Mouse (Mus musculus) right cerebral cortex, adult 2 months (tissue): ENCODE data around the gene Hdac1.
"Not testable (repeated sequence)": the region's sequence is repeated elsewhere in the genome, so short reads cannot be mapped to it uniquely, and the experiment has no call there.

ENCODE experiments used
- DNase-seq, 2 experiments: peaks; one replicate each; pipeline ENCODE4 v3.0.0; 2021 to 2022; ENCODE audit warnings: low spot score in 2 of 2

Hdac1 gene

GRCm38 (mm10) chr4:129558321-129558955 is 15.9 kb upstream of the Hdac1 start:
- DNase-seq, result no peak

- DNase-seq, result no peak
These were observed 14.8 kb upstream of the Hdac1 start for GRCm38 (mm10) chr4:129557256-129557808.

GRCm38 (mm10) chr4:129556532-129557223 is 14.2 kb upstream of the Hdac1 start:
- peak; percentile 69 to 74 for DNase-seq

GRCm38 (mm10) chr4:129555862-129556531 is 13.5 kb upstream of the Hdac1 start:
- DNase-seq, result no peak

GRCm38 (mm10) chr4:129555421-129555861 is 12.9 kb upstream of the Hdac1 start:
- DNase-seq, result peak; percentile 31 to 56

GRCm38 (mm10) chr4:129554512-129554911 is 12.0 kb upstream of the Hdac1 start:
- not testable (repeated sequence) for DNase-seq

GRCm38 (mm10) chr4:129550295-129550694 is 7.8 kb upstream of the Hdac1 start:
- DNase-seq, result no peak

- DNase-seq, result no peak
These were observed 6.8 kb upstream of the Hdac1 start for GRCm38 (mm10) chr4:129549306-129549705.

GRCm38 (mm10) chr4:129547631-129548030 is 5.1 kb upstream of the Hdac1 start:
- not testable (repeated sequence) for DNase-seq

- no peak for DNase-seq
These were observed 1.6 kb upstream of the Hdac1 start for GRCm38 (mm10) chr4:129544106-129544505.

GRCm38 (mm10) chr4:129541868-129542591 is 483 bp downstream of the Hdac1 start:
- DNase-seq, result peak; percentile 8 to 24

- DNase-seq, result no peak
These were observed 2.5 kb downstream of the Hdac1 start for GRCm38 (mm10) chr4:129540012-129540411.

- DNase-seq, result not testable (repeated sequence)
These were observed 13.6 kb downstream of the Hdac1 start for GRCm38 (mm10) chr4:129528901-129529300.

GRCm38 (mm10) chr4:129525889-129526288 is 16.6 kb downstream of the Hdac1 start:
- DNase-seq, result no peak

GRCm38 (mm10) chr4:129525338-129525737 is 17.2 kb downstream of the Hdac1 start:
- DNase-seq, result no peak

- no peak for DNase-seq
These were observed 24.0 kb downstream of the Hdac1 start for GRCm38 (mm10) chr4:129518519-129518918.

GRCm38 (mm10) chr4:129516925-129517324 is 25.6 kb downstream of the Hdac1 start:
- DNase-seq, result no peak

- peak; percentile 33 to 51 for DNase-seq
These were observed 28.1 kb downstream of the Hdac1 start for GRCm38 (mm10) chr4:129514300-129514898.

- no peak for DNase-seq
These were observed 28.6 kb downstream of the Hdac1 start for GRCm38 (mm10) chr4:129513891-129514290.

- DNase-seq, result peak; percentile 67 to 73
These were observed 29.3 kb downstream of the Hdac1 start, which contains the start of gene Marcksl1 for GRCm38 (mm10) chr4:129513086-129513767. Gene Marcksl1 (plus strand): TSS chr4:129513581.
